Mouse (Mus musculus): ENCODE data around the gene Mzt1.

Mzt1 gene

GRCm38 (mm10) chr14:99010920-99011313 is 35.0 kb downstream of the Mzt1 start:
- CTCF ChIA-PET = no interaction called here

GRCm38 (mm10) chr14:99010224-99010919 is 35.6 kb downstream of the Mzt1 start:
- CTCF ChIA-PET = no interaction called here

- CTCF ChIA-PET = no interaction called here
These were observed 51.7 kb downstream of the Mzt1 start, which contains the start of gene Rpl36a-ps1 for GRCm38 (mm10) chr14:98994218-98994617. Gene Rpl36a-ps1 (minus strand): TSS chr14:98994318.

- CTCF ChIA-PET = no interaction called here
These were observed 53.5 kb downstream of the Mzt1 start for GRCm38 (mm10) chr14:98992482-98992881.

- CTCF ChIA-PET = no interaction called here
These were observed 55.3 kb downstream of the Mzt1 start for GRCm38 (mm10) chr14:98990636-98991035.

GRCm38 (mm10) chr14:98989818-98990217 is 56.1 kb downstream of the Mzt1 start:
- CTCF ChIA-PET = no interaction called here
